Mouse (Mus musculus): ENCODE measurements around the gene Celsr3. TPM values are rescaled to one million over a fixed set of nuclear protein-coding genes. Genes with fewer than 3 reads are reported as not detected.

Celsr3 gene
- 19.6 and 21.3 TPM in 2 replicates for polyA plus RNA-seq (2015; fragmentation: Nextera tagmentation; extraction: Ambion mirVana)

GRCm38 (mm10) chr9:108825820-108826699, at the start of gene Celsr3:
TSS of gene Celsr3 (plus strand) at chr9:108826320.
- ATAC-seq (replicated peaks): peak; percentile 82
- H3K27me3 ChIP-seq (replicated peaks): peaks cover 8% of the 10 kb centered on the region
- peak within 1 kb of the TSS; percentile 78 for H3K9ac ChIP-seq
- under 1% methylated on average over 58 of the region's 70 CpGs for WGBS
- peak within 1 kb of the TSS; percentile 91 for H3K4me2 ChIP-seq
- no peaks in the 10 kb centered on the region for H3K9me3 ChIP-seq
- peak within 1 kb of the TSS; percentile 89 for H3K27ac ChIP-seq
- H3K4me3 ChIP-seq: peak within 1 kb of the TSS; percentile 68
- H3K36me3 ChIP-seq (replicated peaks): peaks cover 14% of the 10 kb centered on the region; the same call in 1 of the 2 replicates
- peaks cover 49% of the 10 kb centered on the region for H3K4me1 ChIP-seq

GRCm38 (mm10) chr9:108776614-108777013, 49.5 kb upstream of the Celsr3 start:
- H3K4me1 ChIP-seq: 0 out of 2 replicates have a peak, but pooled peaks cover 3% of the 10 kb centered on the region
- no peak overlapping the region for H3K4me3 ChIP-seq
- H3K9ac ChIP-seq: no peak overlapping the region
- ATAC-seq (replicated peaks): no peak
- no peak overlapping the region for H3K4me2 ChIP-seq
- 91% methylated on average over 4 of the region's 4 CpGs for WGBS
- no peaks in the 10 kb centered on the region for H3K27me3 ChIP-seq (replicated peaks)
- H3K36me3 ChIP-seq (replicated peaks): no peaks in the 10 kb centered on the region
- H3K27ac ChIP-seq: no peak overlapping the region
- H3K9me3 ChIP-seq: no peaks in the 10 kb centered on the region

GRCm38 (mm10) chr9:108777276-108777675, 48.8 kb upstream of the Celsr3 start:
- WGBS: 87% methylated on average over 4 of the region's 4 CpGs
- Histone ChIP-seq H3K4me1 (peaks cover 5% of the 10 kb centered on the region; the same call in 1 of the 2 replicates), H3K9ac (no peak overlapping the region), H3K4me2 (no peak overlapping the region), H3K27ac (no peak overlapping the region), H3K4me3 (no peak overlapping the region), H3K27me3 (replicated peaks) (no peaks in the 10 kb centered on the region), H3K9me3 (no peaks in the 10 kb centered on the region), H3K36me3 (replicated peaks) (no peaks in the 10 kb centered on the region)
- ATAC-seq (replicated peaks): no peak

- no peaks in the 10 kb centered on the region for H3K9me3 ChIP-seq
- ATAC-seq (replicated peaks): no peak
- H3K27me3 ChIP-seq (replicated peaks): no peaks in the 10 kb centered on the region
- 65% methylated on average over 5 of the region's 5 CpGs for WGBS
- H3K4me3 ChIP-seq: no peak overlapping the region
- H3K4me1 ChIP-seq: peaks cover 19% of the 10 kb centered on the region
- no peak overlapping the region for H3K4me2 ChIP-seq
- H3K9ac ChIP-seq: no peak overlapping the region
- no peak overlapping the region for H3K27ac ChIP-seq
- no peaks in the 10 kb centered on the region for H3K36me3 ChIP-seq (replicated peaks)
Observed at GRCm38 (mm10) chr9:108780959-108781358, 45.2 kb upstream of the Celsr3 start.

GRCm38 (mm10) chr9:108781891-108782290, 44.2 kb upstream of the Celsr3 start:
- Histone ChIP-seq H3K9ac (no peak overlapping the region), H3K4me2 (no peak overlapping the region), H3K27me3 (replicated peaks) (no peaks in the 10 kb centered on the region), H3K27ac (no peak overlapping the region), H3K36me3 (replicated peaks) (no peaks in the 10 kb centered on the region), H3K4me1 (peaks cover 27% of the 10 kb centered on the region), H3K9me3 (no peaks in the 10 kb centered on the region), H3K4me3 (no peak overlapping the region)
- WGBS: 68% methylated on average over 4 of the region's 4 CpGs
- ATAC-seq (replicated peaks): no peak

GRCm38 (mm10) chr9:108782836-108783547, 43.1 kb upstream of the Celsr3 start:
- Histone ChIP-seq H3K9ac (peak overlapping the region; percentile 51), H3K4me2 (peak overlapping the region; percentile 61), H3K9me3 (no peaks in the 10 kb centered on the region), H3K27me3 (replicated peaks) (no peaks in the 10 kb centered on the region), H3K27ac (peak overlapping the region; percentile 96), H3K4me1 (peaks cover 38% of the 10 kb centered on the region), H3K36me3 (replicated peaks) (no peaks in the 10 kb centered on the region), H3K4me3 (peak overlapping the region; percentile 88)
- peak; percentile 41; the same call in 1 of the 2 replicates for ATAC-seq (replicated peaks)
- 9% methylated on average over 9 of the region's 9 CpGs for WGBS

- H3K36me3 ChIP-seq (replicated peaks): no peaks in the 10 kb centered on the region
- peak within 1 kb of the TSS; percentile 72 for H3K4me2 ChIP-seq
- peak within 1 kb of the TSS; percentile 88 for H3K4me3 ChIP-seq
- WGBS: under 1% methylated on average over 55 of the region's 56 CpGs
- H3K27me3 ChIP-seq (replicated peaks): no peaks in the 10 kb centered on the region
- H3K27ac ChIP-seq: peak within 1 kb of the TSS; percentile 96
- peak; percentile 98 for ATAC-seq (replicated peaks)
- H3K9ac ChIP-seq: peak within 1 kb of the TSS; percentile 98
- no peaks in the 10 kb centered on the region for H3K9me3 ChIP-seq
- H3K4me1 ChIP-seq: peaks cover 46% of the 10 kb centered on the region
Observed at GRCm38 (mm10) chr9:108783548-108784463, 42.3 kb upstream of the Celsr3 start, which contains the start of gene Ip6k2. TSS of gene Ip6k2 (plus strand) at chr9:108783796.

- ATAC-seq (replicated peaks): no peak
- H3K4me1 ChIP-seq: peaks cover 63% of the 10 kb centered on the region
- H3K36me3 ChIP-seq (replicated peaks): no peaks in the 10 kb centered on the region
- H3K9me3 ChIP-seq: no peaks in the 10 kb centered on the region
- no peaks in the 10 kb centered on the region for H3K27me3 ChIP-seq (replicated peaks)
- peak overlapping the region; percentile 88 for H3K4me3 ChIP-seq
- peak overlapping the region; percentile 51; the same call in 1 of the 2 replicates for H3K27ac ChIP-seq
- H3K9ac ChIP-seq: peak overlapping the region; percentile 98
- H3K4me2 ChIP-seq: peak overlapping the region; percentile 72
Observed at GRCm38 (mm10) chr9:108785416-108785815, 40.7 kb upstream of the Celsr3 start.

GRCm38 (mm10) chr9:108786494-108786893, 39.6 kb upstream of the Celsr3 start:
- ATAC-seq (replicated peaks): no peak
- H3K36me3 ChIP-seq (replicated peaks): no peaks in the 10 kb centered on the region
- H3K4me1 ChIP-seq: peaks cover 73% of the 10 kb centered on the region
- H3K4me3 ChIP-seq: peak overlapping the region; percentile 88
- no peaks in the 10 kb centered on the region for H3K27me3 ChIP-seq (replicated peaks)
- H3K27ac ChIP-seq: no peak overlapping the region
- H3K4me2 ChIP-seq: peak overlapping the region; percentile 72
- no peaks in the 10 kb centered on the region for H3K9me3 ChIP-seq
- H3K9ac ChIP-seq: no peak overlapping the region
- 83% methylated on average over 1 of the region's 1 CpGs for WGBS

GRCm38 (mm10) chr9:108787080-108787479, 39.0 kb upstream of the Celsr3 start:
- H3K9ac ChIP-seq: no peak overlapping the region
- no peaks in the 10 kb centered on the region for H3K36me3 ChIP-seq (replicated peaks)
- peak overlapping the region; percentile 2; the same call in 1 of the 2 replicates for H3K4me3 ChIP-seq
- H3K9me3 ChIP-seq: no peaks in the 10 kb centered on the region
- H3K27ac ChIP-seq: no peak overlapping the region
- H3K4me2 ChIP-seq: peak overlapping the region; percentile 72
- 90% methylated on average over 2 of the region's 2 CpGs for WGBS
- H3K4me1 ChIP-seq: peaks cover 79% of the 10 kb centered on the region
- H3K27me3 ChIP-seq (replicated peaks): no peaks in the 10 kb centered on the region
- no peak for ATAC-seq (replicated peaks)

GRCm38 (mm10) chr9:108788713-108789112, 37.4 kb upstream of the Celsr3 start:
- peak overlapping the region; percentile 72 for H3K4me2 ChIP-seq
- H3K4me3 ChIP-seq: no peak overlapping the region
- no peak overlapping the region for H3K9ac ChIP-seq
- WGBS: 77% methylated on average over 3 of the region's 3 CpGs
- H3K27ac ChIP-seq: no peak overlapping the region
- ATAC-seq (replicated peaks): no peak
- peaks cover 84% of the 10 kb centered on the region for H3K4me1 ChIP-seq
- no peaks in the 10 kb centered on the region for H3K9me3 ChIP-seq
- H3K27me3 ChIP-seq (replicated peaks): no peaks in the 10 kb centered on the region
- H3K36me3 ChIP-seq (replicated peaks): no peaks in the 10 kb centered on the region
